7 mouse cellular contexts compared by ENCODE assay signal in genomic region chr6:13070147-13070425, GRCm38 (mm10). TPM values are rescaled to one million over a fixed set of nuclear protein-coding genes. Genes with fewer than 3 reads are reported as not detected.
DNase-seq lines count a peak whose midpoint lies in the region; ATAC-seq and TF ChIP-seq lines count a peak whose summit lies in the region.

No protein-coding gene starts in this region.

- WGBS in limb, embryonic 13.5 days = 1% methylated on average over 11 of the region's 11 CpGs
- 0% methylated on average over 11 of the region's 11 CpGs for WGBS in stomach, embryonic 14.5 days

- H3K9ac ChIP-seq in limb, embryonic 13.5 days = peak overlapping the region; percentile 97
- H3K9ac ChIP-seq in stomach, embryonic 14.5 days (replicated peaks; ENCODE audit: low read depth, low read length) = peak overlapping the region; percentile 83

- peak; percentile 40 for ATAC-seq in erythroid progenitor cell, adult 5-6 weeks (replicated peaks; ENCODE audit: low FRiP score, poor library complexity, severe bottlenecking)
- no peak for ATAC-seq in limb, embryonic 13.5 days (ENCODE audit: low FRiP score, low read depth)
- no peak for ATAC-seq in stomach, embryonic 14.5 days (ENCODE audit: insufficient number of reproducible peaks, insufficient read depth, low FRiP score, low read depth)

- H3K36me3 ChIP-seq in testis, adult 2 months (ENCODE audit: control insufficient read depth, insufficient read depth, low read length) = no peaks in the 10 kb centered on the region
- H3K36me3 ChIP-seq in limb, embryonic 13.5 days = peaks cover 28% of the 10 kb centered on the region
- peaks cover 6% of the 10 kb centered on the region; the same call in 1 of the 2 replicates for H3K36me3 ChIP-seq in stomach, embryonic 14.5 days (ENCODE audit: control insufficient read depth, insufficient read depth, low read length)

- TF ChIP-seq POLR2A in testis, adult 2 months (IDR thresholded peaks at IDR 0.05; ENCODE audit: control insufficient read depth, low read depth, low read length) = no peak

- peak overlapping the region; percentile 95 for H3K27ac ChIP-seq in testis, adult 2 months (ENCODE audit: control insufficient read depth, insufficient read depth, low read depth, low read length)
- H3K27ac ChIP-seq in limb, embryonic 13.5 days = peak overlapping the region; percentile 55; the same call in 1 of the 2 replicates
- H3K27ac ChIP-seq in stomach, embryonic 14.5 days (ENCODE audit: low read length) = peak overlapping the region; percentile 13; the same call in 1 of the 2 replicates

- H3K27me3 ChIP-seq in testis, adult 2 months (ENCODE audit: control insufficient read depth, insufficient read depth, low read length) = no peaks in the 10 kb centered on the region
- H3K27me3 ChIP-seq in limb, embryonic 13.5 days = no peaks in the 10 kb centered on the region
- H3K27me3 ChIP-seq in stomach, embryonic 14.5 days (ENCODE audit: control insufficient read depth, insufficient read depth, low read length) = no peaks in the 10 kb centered on the region

- no peak for DNase-seq in testis, postnatal 10 days (ENCODE audit: low spot score)
- DNase-seq in layer of hippocampus, postnatal 25 days (ENCODE audit: extremely low spot score in 1 of 2, low spot score in 1 of 2) = no peak
- no peak for DNase-seq in embryo, embryonic 9.5 days (ENCODE audit: extremely low spot score)

- peaks cover 7% of the 10 kb centered on the region for H3K4me1 ChIP-seq in testis, adult 2 months (ENCODE audit: control insufficient read depth, insufficient read depth, low read length)
- H3K4me1 ChIP-seq in limb, embryonic 13.5 days = peaks cover 4% of the 10 kb centered on the region
- 0 out of 2 replicates have a peak, but pooled peaks cover 4% of the 10 kb centered on the region for H3K4me1 ChIP-seq in stomach, embryonic 14.5 days (ENCODE audit: control insufficient read depth, insufficient read depth, low read length)

- H3K4me2 ChIP-seq in limb, embryonic 13.5 days (replicated peaks) = peak overlapping the region; percentile 71
- H3K4me2 ChIP-seq in stomach, embryonic 14.5 days (replicated peaks; ENCODE audit: low read depth, low read length) = peak overlapping the region; percentile 60

- H3K4me3 ChIP-seq in testis, adult 2 months (ENCODE audit: control insufficient read depth, low read depth, low read length) = peak overlapping the region; percentile 98
- H3K4me3 ChIP-seq in limb, embryonic 13.5 days = peak overlapping the region; percentile 96
- peak overlapping the region; percentile 67 for H3K4me3 ChIP-seq in stomach, embryonic 14.5 days (ENCODE audit: low read depth, low read length)

- no peaks in the 10 kb centered on the region for H3K9me3 ChIP-seq in limb, embryonic 13.5 days
- no peaks in the 10 kb centered on the region for H3K9me3 ChIP-seq in stomach, embryonic 14.5 days (ENCODE audit: control insufficient read depth, low read depth, low read length)

- no peak for TF ChIP-seq CTCF in testis, adult 2 months (IDR thresholded peaks at IDR 0.05; ENCODE audit: control insufficient read depth, insufficient read depth, insufficient replicate concordance, low read depth, low read length)

RNA-seq across cellular contexts. Expression of gene Tmem106b, which starts 0.5 kb away (rescaled TPM):
- polyA plus RNA-seq in testis, adult 2 months (2012; rRNA removed) = 5.3 and 6.1 TPM in 2 replicates
- 15.9 and 26.4 TPM in 2 replicates for total RNA-seq in erythroid progenitor cell, adult 5-6 weeks (2015; ENCODE audit: low replicate concordance)
- total RNA-seq in erythroid progenitor cell, adult 5-6 weeks (2017; ENCODE audit: low replicate concordance) = 7.7 and 9.7 TPM in 2 replicates
- 36.5 and 39.7 TPM in 2 replicates for polyA plus RNA-seq in limb, embryonic 13.5 days (2015; fragmentation: Nextera tagmentation; extraction: Ambion mirVana)
- 46.1 and 48.9 TPM in 2 replicates for polyA plus RNA-seq in stomach, embryonic 14.5 days (2014; fragmentation: Nextera tagmentation; extraction: Ambion mirVana)
- 100 to 1,000 TPM; 175 to 192 TPM for total RNA-seq in layer of hippocampus, postnatal 25 days (2021)

Comparison
In these comparisons a context has a peak if more than half of its experiments do, and no peak if none do; other contexts are left out.
1. H3K27ac ChIP-seq: peak in every context shown above with its lines; median percentile 95 in testis, adult 2 months; 55 in limb, embryonic 13.5 days; 13 in stomach, embryonic 14.5 days.